Mouse (Mus musculus) small intestine, adult 2 months (tissue): ENCODE data around the gene Tnik.

ENCODE experiments used
- CTCF ChIP-seq: fragments of 200-500 bp; IDR thresholded peaks from 2 replicates; pipeline ENCODE4 v1.5.1; 2012; ENCODE audit warnings: low read depth, mild to moderate bottlenecking, control low read depth, inconsistent platforms, low read length, moderate library complexity, mixed read lengths; ENCODE audit not compliant: insufficient replicate concordance, insufficient read length; ENCODE audit errors: extremely low read depth
- POLR2A ChIP-seq: fragments of 200-500 bp; IDR thresholded peaks from 2 replicates; pipeline ENCODE4 v1.6.1; 2012; ENCODE audit warnings: low read depth, mild to moderate bottlenecking, control low read depth, inconsistent platforms, low read length, moderate library complexity

DNA sequence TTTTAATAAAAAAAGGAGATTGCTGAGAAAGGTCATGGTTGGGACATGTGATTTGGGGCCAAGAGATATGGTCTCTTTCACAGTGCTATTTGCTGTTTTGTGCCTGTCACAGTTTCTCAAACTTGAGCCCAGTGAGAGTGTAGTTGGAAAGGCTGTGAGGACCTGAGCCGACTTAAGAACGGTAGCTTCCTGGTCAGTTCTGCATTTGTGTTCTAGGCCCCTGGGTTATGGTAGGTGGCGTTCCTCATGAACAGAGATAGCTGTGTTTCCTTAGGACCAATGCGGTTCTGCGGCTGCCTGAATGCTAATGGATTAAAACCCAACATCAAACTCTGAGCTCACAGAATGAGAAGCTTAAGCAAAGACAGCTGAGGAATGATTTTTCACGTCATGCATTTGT, 98.0 kb downstream of the Tnik start:
- TF ChIP-seq CTCF (no peak), POLR2A (no peak)
